Mouse (Mus musculus) CH12.LX (cell line): ENCODE data around the gene Trmo. TPM values are rescaled to one million over a fixed set of nuclear protein-coding genes. Genes with fewer than 3 reads are reported as not detected.

Experiments used
- DNase-seq: peaks from one replicate; pipeline ENCODE4 v3.0.0-alpha.2; 2013; ENCODE audit errors: extremely low read depth
- H3K27ac ChIP-seq: 2 replicates; pipeline ENCODE4 v1.5.1; 2012; ENCODE audit warnings: low read depth, mild to moderate bottlenecking, control low read depth, moderate library complexity; ENCODE audit not compliant: insufficient read depth
- H3K27me3 ChIP-seq: replicated peaks from 2 replicates; pipeline ENCODE3; 2012; ENCODE audit warnings: inconsistent platforms
- H3K36me3 ChIP-seq, 2 experiments: replicated peaks in 1 of 2; 2 replicates each; pipeline versions ENCODE3 to v1.6.1; 2012; ENCODE audit warnings: inconsistent platforms in 1 of 2, low read length in 1 of 2, mild to moderate bottlenecking in 1 of 2, mixed read lengths in 1 of 2, moderate library complexity in 1 of 2; ENCODE audit not compliant: control insufficient read depth in 1 of 2, insufficient read depth in 1 of 2
- H3K4me1 ChIP-seq, 2 experiments: 2 replicates each; pipeline ENCODE4 v1.6.1; 2012; ENCODE audit warnings: inconsistent platforms in 1 of 2, moderate library complexity in 1 of 2; ENCODE audit not compliant: insufficient read depth in 2 of 2, control insufficient read depth in 1 of 2
- H3K4me2 ChIP-seq: 2 replicates; pipeline ENCODE4 v1.6.1; 2012; ENCODE audit warnings: low read depth, mild to moderate bottlenecking, control low read depth; ENCODE audit not compliant: poor library complexity, insufficient read depth, severe bottlenecking
- H3K4me3 ChIP-seq, 3 experiments: fragments of 150-350 bp in 1 of 3; sonication (generic) in 1 of 3; replicated peaks in 1 of 3; 2 replicates each; pipeline versions ENCODE3 to v1.5.1; 2011 to 2012; ENCODE audit warnings: low read depth in 2 of 3, low read length in 2 of 3, mild to moderate bottlenecking in 2 of 3, moderate library complexity in 2 of 3, control low read depth in 1 of 3, improper control_type of control experiment in 1 of 3, inconsistent platforms in 1 of 3, mixed read lengths in 1 of 3; ENCODE audit not compliant: poor library complexity in 1 of 3
- H3K79me2 ChIP-seq: replicated peaks from 2 replicates; pipeline ENCODE4 v1.6.1; 2012; ENCODE audit warnings: mild to moderate bottlenecking, moderate library complexity; ENCODE audit not compliant: control insufficient read depth, poor library complexity, insufficient read depth, severe bottlenecking; ENCODE audit errors: extremely low read depth
- H3K9ac ChIP-seq: 2 replicates; pipeline ENCODE4 v1.6.1; 2012; ENCODE audit warnings: low read depth, mild to moderate bottlenecking, control low read depth, moderate library complexity; ENCODE audit not compliant: insufficient read depth
- H3K9me3 ChIP-seq: replicated peaks from 2 replicates; pipeline ENCODE3; 2012; ENCODE audit warnings: low read length, inconsistent platforms, mixed read lengths
- BHLHE40 ChIP-seq: IDR thresholded peaks from 2 replicates; pipeline ENCODE4 v1.6.1; 2011; ENCODE audit warnings: mild to moderate bottlenecking, low read depth, low read length, improper control_type of control experiment
- CHD1 ChIP-seq: IDR thresholded peaks from 2 replicates; pipeline ENCODE4 v1.6.1; 2012; ENCODE audit warnings: low read depth, low read length, improper control_type of control experiment, inconsistent platforms
- CHD2 ChIP-seq: IDR thresholded peaks from 2 replicates; pipeline ENCODE4 v1.6.1; 2011; ENCODE audit warnings: low read length, improper control_type of control experiment
- CTCF ChIP-seq, 2 experiments: IDR thresholded peaks in 1 of 2; conservative IDR thresholded peaks in 1 of 2; 2 replicates each; pipeline ENCODE4 v1.5.1; 2011 to 2012; ENCODE audit warnings: low read depth in 2 of 2, low read length in 2 of 2, improper control_type of control experiment in 1 of 2, inconsistent platforms in 1 of 2, mild to moderate bottlenecking in 1 of 2, moderate library complexity in 1 of 2
- E2F4 ChIP-seq: IDR thresholded peaks from 2 replicates; pipeline ENCODE4 v1.6.1; 2011; ENCODE audit warnings: low read depth, low read length, improper control_type of control experiment; ENCODE audit not compliant: insufficient replicate concordance
- ELF1 ChIP-seq: IDR thresholded peaks from 2 replicates; pipeline ENCODE4 v1.6.1; 2014; ENCODE audit warnings: low read depth, mild to moderate bottlenecking, inconsistent platforms, low read length, improper control_type of control experiment
- EP300 ChIP-seq: IDR thresholded peaks from 2 replicates; pipeline ENCODE4 v1.6.1; 2011; ENCODE audit warnings: low read length, improper control_type of control experiment
- ETS1 ChIP-seq: conservative IDR thresholded peaks from 2 replicates; pipeline ENCODE4 v1.6.1; 2012; ENCODE audit warnings: low read depth, mild to moderate bottlenecking, inconsistent platforms, low read length, improper control_type of control experiment, moderate library complexity
- GABPA ChIP-seq: IDR thresholded peaks from 2 replicates; pipeline ENCODE4 v1.6.1; 2012; ENCODE audit warnings: low read depth, low read length, improper control_type of control experiment, inconsistent platforms; ENCODE audit not compliant: insufficient replicate concordance
- HCFC1 ChIP-seq: IDR thresholded peaks from 2 replicates; pipeline ENCODE4 v1.6.1; 2012; ENCODE audit warnings: low read depth, mild to moderate bottlenecking, inconsistent platforms, low read length, improper control_type of control experiment
- IRF4 ChIP-seq: IDR thresholded peaks from 2 replicates; pipeline ENCODE4 v1.6.1; 2014; ENCODE audit warnings: low read depth, mild to moderate bottlenecking, inconsistent platforms, low read length, improper control_type of control experiment
- JUN ChIP-seq: IDR thresholded peaks from 2 replicates; pipeline ENCODE4 v1.6.1; 2011; ENCODE audit warnings: low read depth, mild to moderate bottlenecking, low read length, improper control_type of control experiment, moderate library complexity; ENCODE audit not compliant: insufficient read depth
- JUND ChIP-seq: conservative IDR thresholded peaks from 2 replicates; pipeline ENCODE4 v1.6.1; 2011; ENCODE audit warnings: low read depth, low read length, improper control_type of control experiment
- KAT2A ChIP-seq: IDR thresholded peaks from 2 replicates; pipeline ENCODE4 v1.6.1; 2012; ENCODE audit warnings: low read length, improper control_type of control experiment, inconsistent platforms; ENCODE audit not compliant: insufficient replicate concordance
- MAFK ChIP-seq: IDR thresholded peaks from 2 replicates; pipeline ENCODE4 v1.6.1; 2011; ENCODE audit warnings: low read length, improper control_type of control experiment; ENCODE audit not compliant: insufficient replicate concordance
- MAX ChIP-seq: IDR thresholded peaks from 2 replicates; pipeline ENCODE4 v1.6.1; 2011; ENCODE audit warnings: low read length, improper control_type of control experiment
- MAZ ChIP-seq: IDR thresholded peaks from 2 replicates; pipeline ENCODE4 v1.6.1; 2012; ENCODE audit warnings: low read depth, mild to moderate bottlenecking, inconsistent platforms, low read length, improper control_type of control experiment, moderate library complexity
- MEF2A ChIP-seq: IDR thresholded peaks from 2 replicates; pipeline ENCODE4 v1.6.1; 2014; ENCODE audit warnings: low read depth, mild to moderate bottlenecking, inconsistent platforms, low read length, improper control_type of control experiment, borderline replicate concordance
- MXI1 ChIP-seq: IDR thresholded peaks from 2 replicates; pipeline ENCODE4 v1.6.1; 2011; ENCODE audit warnings: mild to moderate bottlenecking, low read depth, low read length, improper control_type of control experiment
- MYC ChIP-seq: IDR thresholded peaks from 2 replicates; pipeline ENCODE4 v1.6.1; 2011; ENCODE audit warnings: low read depth, mild to moderate bottlenecking, improper control_type of control experiment, low read length
- NELFE ChIP-seq: IDR thresholded peaks from 2 replicates; pipeline ENCODE4 v1.6.1; 2011; ENCODE audit warnings: low read depth, low read length, improper control_type of control experiment
- NRF1 ChIP-seq: IDR thresholded peaks from 2 replicates; pipeline ENCODE4 v1.6.1; 2014; ENCODE audit warnings: low read depth, mild to moderate bottlenecking, inconsistent platforms, low read length, improper control_type of control experiment, moderate library complexity
- PAX5 ChIP-seq: IDR thresholded peaks from 2 replicates; pipeline ENCODE4 v1.6.1; 2012; ENCODE audit warnings: low read length, inconsistent platforms, mixed read lengths
- POLR2A ChIP-seq: IDR thresholded peaks from 2 replicates; pipeline ENCODE4 v1.6.1; 2011; ENCODE audit warnings: low read depth, mild to moderate bottlenecking, improper control_type of control experiment, low read length
- POLR2AphosphoS2 ChIP-seq: IDR thresholded peaks from 2 replicates; pipeline ENCODE4 v1.6.1; 2011; ENCODE audit warnings: low read depth, low read length, improper control_type of control experiment
- RAD21 ChIP-seq: IDR thresholded peaks from 2 replicates; pipeline ENCODE4 v1.6.1; 2011; ENCODE audit warnings: low read depth, mild to moderate bottlenecking, low read length, improper control_type of control experiment, moderate library complexity
- RCOR1 ChIP-seq: conservative IDR thresholded peaks from 2 replicates; pipeline ENCODE4 v1.6.1; 2012; ENCODE audit warnings: low read depth, mild to moderate bottlenecking, inconsistent platforms, low read length, improper control_type of control experiment
- SIN3A ChIP-seq: IDR thresholded peaks from 2 replicates; pipeline ENCODE4 v1.6.1; 2012; ENCODE audit warnings: low read length, improper control_type of control experiment, inconsistent platforms
- SMC3 ChIP-seq: IDR thresholded peaks from 2 replicates; pipeline ENCODE4 v1.6.1; 2011; ENCODE audit warnings: low read depth, low read length, improper control_type of control experiment
- TBP ChIP-seq: conservative IDR thresholded peaks from 2 replicates; pipeline ENCODE4 v1.6.1; 2011; ENCODE audit warnings: low read depth, low read length, improper control_type of control experiment
- TCF12 ChIP-seq: IDR thresholded peaks from 2 replicates; pipeline ENCODE4 v1.6.1; 2014; ENCODE audit warnings: low read depth, mild to moderate bottlenecking, inconsistent platforms, low read length, improper control_type of control experiment
- UBTF ChIP-seq: IDR thresholded peaks from 2 replicates; pipeline ENCODE4 v1.6.1; 2012; ENCODE audit warnings: low read depth, mild to moderate bottlenecking, inconsistent platforms, low read length, improper control_type of control experiment, moderate library complexity
- USF1 ChIP-seq: IDR thresholded peaks from 2 replicates; pipeline ENCODE4 v1.6.1; 2014; ENCODE audit warnings: low read depth, mild to moderate bottlenecking, inconsistent platforms, low read length, improper control_type of control experiment
- USF2 ChIP-seq: conservative IDR thresholded peaks from 2 replicates; pipeline ENCODE4 v1.6.1; 2011; ENCODE audit warnings: low read depth, low read length, improper control_type of control experiment
- ZC3H11A ChIP-seq: IDR thresholded peaks from 2 replicates; pipeline ENCODE4 v1.6.1; 2012; ENCODE audit warnings: low read depth, mild to moderate bottlenecking, inconsistent platforms, low read length, improper control_type of control experiment
- ZKSCAN1 ChIP-seq: IDR thresholded peaks from 2 replicates; pipeline ENCODE4 v1.6.1; 2012; ENCODE audit warnings: low read depth, inconsistent platforms, low read length, improper control_type of control experiment, borderline replicate concordance
- ZMIZ1 ChIP-seq: IDR thresholded peaks from 2 replicates; pipeline ENCODE4 v1.6.1; 2012; ENCODE audit warnings: low read depth, mild to moderate bottlenecking, inconsistent platforms, low read length, improper control_type of control experiment
- ZNF384 ChIP-seq: IDR thresholded peaks from 2 replicates; pipeline ENCODE4 v1.6.1; 2012; ENCODE audit warnings: low read depth, low read length, improper control_type of control experiment, inconsistent platforms
- dilution Hi-C: fragments of 300-500 bp; cut with MboI; formaldehyde crosslinking; loops from 2 replicates; pipeline ENCODE4 v1.14.3; 2020; ENCODE audit warnings: low sequenced_read_pairs; ENCODE audit not compliant: extremely low pct_unique_long_range_greater_than_20kb, extremely low pct_ligation_motif_present
- in situ Hi-C: fragments of 300-500 bp; cut with MboI; formaldehyde crosslinking; loops from 3 replicates; pipeline ENCODE4 v1.14.3; 2019; ENCODE audit warnings: low sequenced_read_pairs, low pct_ligation_motif_present, low pct_unique_long_range_greater_than_20kb, mixed read lengths
- polyA plus RNA-seq: library from polyadenylated mRNA; unstranded; fragments of >175 nt; gene quantifications from 2 replicates; pipeline ENCODE4 v1.2.1, GENCODE M21; 2012; ENCODE audit warnings: low read depth; ENCODE audit not compliant: insufficient read length
- total RNA-seq, 2 experiments: library from RNA; depleted of rRNA; stranded (reverse); fragments of 300-350 nt in 1 of 2; fragments of >200 nt in 1 of 2; gene quantifications; 2 replicates each; pipeline ENCODE4 v1.2.3; 2012 to 2014

Trmo gene
- total and polyA plus RNA-seq, 3 experiments: 15.4 to 27.0 (median 18.8) TPM

DNA sequence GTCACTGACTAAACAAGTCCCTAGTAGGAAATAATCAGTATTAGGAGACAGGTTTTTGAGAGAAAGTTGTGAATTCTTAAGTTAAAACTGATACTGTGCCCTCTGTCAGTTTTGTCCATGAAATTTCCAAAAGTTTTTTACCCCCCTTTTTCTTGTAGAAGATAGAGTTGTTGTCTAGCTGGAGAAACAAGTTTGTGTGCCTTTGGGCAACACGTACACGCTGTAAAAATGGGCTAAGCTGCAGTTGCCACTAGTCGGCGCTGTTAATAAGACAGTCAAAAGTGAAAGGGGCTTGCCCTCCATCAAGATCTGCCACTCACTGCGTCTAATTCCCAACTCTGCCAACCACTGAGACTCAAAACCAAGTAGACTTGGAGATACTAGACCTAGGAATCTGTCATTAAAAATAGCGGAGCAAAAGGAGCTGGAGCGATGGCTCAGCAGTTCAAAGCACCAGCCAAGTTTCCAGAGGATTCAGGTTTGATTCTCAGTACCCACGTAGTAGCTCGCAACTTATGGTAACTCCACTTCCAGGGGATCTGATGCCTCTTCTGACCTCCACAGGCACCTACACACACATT lies 1.2 kb upstream of the Trmo start:
- H3K4me1 ChIP-seq: peaks cover 0 to 38% of the 10 kb centered on the region in 2 experiments; a peak in 2 of 4 replicates
- TF ChIP-seq IRF4 (no peak), ETS1 (no peak), ELF1 (no peak), ZMIZ1 (no peak), E2F4 (no peak), ZNF384 (no peak), ZC3H11A (no peak), BHLHE40 (no peak), KAT2A (no peak), ZKSCAN1 (no peak), MAZ (no peak), NELFE (0 out of 2 replicates have a peak, but pooled peaks have one; percentile 17), RCOR1 (no peak), MYC (peak; percentile 84; the same call in 1 of the 2 replicates), GABPA (no peak), TCF12 (no peak), MAX (peak; percentile 69), SIN3A (0 out of 2 replicates have a peak, but pooled peaks have one; percentile 71), CHD2 (no peak), RAD21 (peak; percentile 70), CTCF (conservative IDR thresholded peaks at IDR 0.05 in 1 of 2, IDR thresholded peaks at IDR 0.05 in 1 of 2; ENCODE audit: low read depth in 2 of 2, low read length in 2 of 2) (peak; percentile 90 to 94), CHD1 (no peak), TBP (peak; percentile 65; the same call in 1 of the 2 replicates), MXI1 (no peak), MEF2A (no peak), USF1 (no peak), PAX5 (no peak), USF2 (no peak), JUN (no peak), SMC3 (peak; percentile 72), POLR2A (peak; percentile 42; the same call in 1 of the 2 replicates), MAFK (no peak), UBTF (no peak), EP300 (no peak), NRF1 (no peak), JUND (no peak), POLR2AphosphoS2 (no peak), HCFC1 (no peak)

More for the DNA sequence above, 1.2 kb upstream of the Trmo start:
- Histone ChIP-seq H3K79me2 (no peaks in the 10 kb centered on the region), H3K27ac (no peak overlapping the region), H3K27me3 (no peaks in the 10 kb centered on the region), H3K9ac (peak overlapping the region; percentile 100; the same call in 1 of the 2 replicates), H3K9me3 (no peaks in the 10 kb centered on the region), H3K4me2 (peak overlapping the region; percentile 80), H3K4me3 (peak overlapping the region in 2 of 3 experiments; percentile 60 to 78), H3K36me3 (peaks cover 11 to 19% of the 10 kb centered on the region in 2 experiments)
- in situ Hi-C loops: loop anchor here (5.0 kb wide), 1 partner anchor 57 kb away; no protein-coding TSS in a partner anchor
- peak; percentile 94 for DNase-seq
- dilution Hi-C loops: no loop called here
